Mouse (Mus musculus) testis, adult 2 months (tissue): ENCODE results near the gene Galnt17. TPM values are rescaled to one million over a fixed set of nuclear protein-coding genes. Genes with fewer than 3 reads are reported as not detected.

Experiments used
- H3K27ac ChIP-seq: fragments of 200-500 bp; 2 replicates; pipeline ENCODE4 v1.5.1; 2012; ENCODE audit warnings: low read depth, low read length; ENCODE audit not compliant: control insufficient read depth, insufficient read depth
- H3K27me3 ChIP-seq: fragments of 200-500 bp; 2 replicates; pipeline ENCODE4 v1.6.1; 2012; ENCODE audit warnings: mild to moderate bottlenecking, low read length, moderate library complexity; ENCODE audit not compliant: control insufficient read depth, insufficient read depth
- H3K36me3 ChIP-seq: fragments of 200-500 bp; 2 replicates; pipeline ENCODE4 v1.6.1; 2012; ENCODE audit warnings: mild to moderate bottlenecking, low read length; ENCODE audit not compliant: control insufficient read depth, insufficient read depth
- H3K4me1 ChIP-seq: fragments of 200-500 bp; 2 replicates; pipeline ENCODE4 v1.6.1; 2012; ENCODE audit warnings: low read length; ENCODE audit not compliant: control insufficient read depth, insufficient read depth
- H3K4me3 ChIP-seq: fragments of 200-500 bp; 2 replicates; pipeline ENCODE4 v1.5.1; 2012; ENCODE audit warnings: low read depth, mild to moderate bottlenecking, low read length, moderate library complexity, mixed read lengths; ENCODE audit not compliant: control insufficient read depth
- CTCF ChIP-seq: fragments of 200-500 bp; IDR thresholded peaks from 2 replicates; pipeline ENCODE4 v1.5.1; 2012; ENCODE audit warnings: low read depth, mild to moderate bottlenecking, inconsistent platforms, low read length, moderate library complexity; ENCODE audit not compliant: control insufficient read depth, insufficient read depth, insufficient replicate concordance
- POLR2A ChIP-seq: fragments of 200-500 bp; IDR thresholded peaks from 2 replicates; pipeline ENCODE4 v1.6.1; 2012; ENCODE audit warnings: low read depth, mild to moderate bottlenecking, inconsistent platforms, low read length, moderate library complexity; ENCODE audit not compliant: control insufficient read depth
- polyA plus RNA-seq: library from polyadenylated mRNA; depleted of rRNA; stranded (reverse); fragments of >200 nt; gene quantifications from 2 replicates; pipeline ENCODE4 v1.2.3, GENCODE M21; 2012

Galnt17 gene
- polyA plus RNA-seq, 1 experiment = 0.95 TPM

- no peaks in the 10 kb centered on the region for H3K4me1 ChIP-seq
- no peak for TF ChIP-seq POLR2A
- no peak for TF ChIP-seq CTCF
- no peaks in the 10 kb centered on the region for H3K36me3 ChIP-seq
- H3K4me3 ChIP-seq = no peak overlapping the region
- H3K27me3 ChIP-seq = no peaks in the 10 kb centered on the region
- H3K27ac ChIP-seq = no peak overlapping the region
These were observed 90.1 kb downstream of the Galnt17 start for GRCm38 (mm10) chr5:131218221-131218620.

- Histone ChIP-seq H3K27me3 (no peaks in the 10 kb centered on the region), H3K36me3 (no peaks in the 10 kb centered on the region), H3K4me3 (no peak overlapping the region), H3K27ac (no peak overlapping the region), H3K4me1 (no peaks in the 10 kb centered on the region)
- TF ChIP-seq POLR2A (no peak), CTCF (no peak)
These were observed 96.7 kb downstream of the Galnt17 start for GRCm38 (mm10) chr5:131211618-131212017.

GRCm38 (mm10) chr5:131201146-131201545 is 107.2 kb downstream of the Galnt17 start:
- no peaks in the 10 kb centered on the region for H3K4me1 ChIP-seq
- H3K36me3 ChIP-seq = no peaks in the 10 kb centered on the region
- no peak overlapping the region for H3K4me3 ChIP-seq
- H3K27ac ChIP-seq = no peak overlapping the region
- TF ChIP-seq POLR2A = no peak
- no peak for TF ChIP-seq CTCF
- H3K27me3 ChIP-seq = no peaks in the 10 kb centered on the region

GRCm38 (mm10) chr5:131192311-131192710 is 116.0 kb downstream of the Galnt17 start:
- no peak overlapping the region for H3K4me3 ChIP-seq
- H3K27ac ChIP-seq = no peak overlapping the region

GRCm38 (mm10) chr5:131184566-131184965 is 123.7 kb downstream of the Galnt17 start:
- H3K36me3 ChIP-seq = no peaks in the 10 kb centered on the region
- H3K4me3 ChIP-seq = no peak overlapping the region
- H3K27ac ChIP-seq = no peak overlapping the region
- TF ChIP-seq POLR2A (no peak), CTCF (no peak)
- no peaks in the 10 kb centered on the region for H3K27me3 ChIP-seq
- no peaks in the 10 kb centered on the region for H3K4me1 ChIP-seq

More at GRCm38 (mm10) chr5:131192311-131192710, 116.0 kb downstream of the Galnt17 start:
- TF ChIP-seq POLR2A (no peak), CTCF (no peak)
- Histone ChIP-seq H3K36me3 (no peaks in the 10 kb centered on the region), H3K4me1 (no peaks in the 10 kb centered on the region), H3K27me3 (no peaks in the 10 kb centered on the region)

- Histone ChIP-seq H3K4me3 (no peak overlapping the region), H3K4me1 (no peaks in the 10 kb centered on the region), H3K36me3 (no peaks in the 10 kb centered on the region), H3K27ac (no peak overlapping the region), H3K27me3 (no peaks in the 10 kb centered on the region)
- TF ChIP-seq POLR2A (no peak), CTCF (no peak)
These were observed 127.1 kb downstream of the Galnt17 start for GRCm38 (mm10) chr5:131181231-131181630.

GRCm38 (mm10) chr5:131180756-131181155 is 127.5 kb downstream of the Galnt17 start:
- Histone ChIP-seq H3K27me3 (no peaks in the 10 kb centered on the region), H3K4me1 (no peaks in the 10 kb centered on the region), H3K36me3 (no peaks in the 10 kb centered on the region), H3K27ac (no peak overlapping the region), H3K4me3 (no peak overlapping the region)
- no peak for TF ChIP-seq CTCF
- no peak for TF ChIP-seq POLR2A

GRCm38 (mm10) chr5:131177851-131178250 is 130.4 kb downstream of the Galnt17 start:
- no peak for TF ChIP-seq CTCF
- no peak for TF ChIP-seq POLR2A
- no peaks in the 10 kb centered on the region for H3K4me1 ChIP-seq
- no peak overlapping the region for H3K4me3 ChIP-seq
- no peak overlapping the region for H3K27ac ChIP-seq
- H3K36me3 ChIP-seq = no peaks in the 10 kb centered on the region
- no peaks in the 10 kb centered on the region for H3K27me3 ChIP-seq
